Mouse (Mus musculus) lung, embryonic 16.5 days (tissue): ENCODE data around the gene Tctn1. TPM values are rescaled to one million over a fixed set of nuclear protein-coding genes. Genes with fewer than 3 reads are reported as not detected.
A peak's percentile ranks its signal among the peaks of the same experiment; 100 is the strongest.

Experiments used
- ATAC-seq: fragments of 200-750 bp; cut with Nextera tagmentation; 2 replicates; pipeline ENCODE4 v1.8.0; 2017; ENCODE audit warnings: low read depth, mild to moderate bottlenecking, moderate library complexity
- H3K27ac ChIP-seq: fragments of 300-500 bp; sonication (generic); 2 replicates; pipeline ENCODE4 v1.5.1; 2014; ENCODE audit warnings: mild to moderate bottlenecking, control low read depth, low read length
- H3K27me3 ChIP-seq: fragments of 300-500 bp; sonication (generic); 2 replicates; pipeline ENCODE4 v1.6.1; 2014; ENCODE audit warnings: low read depth, low read length, mixed read lengths; ENCODE audit not compliant: control insufficient read depth, insufficient read depth
- H3K36me3 ChIP-seq: fragments of 300-500 bp; sonication (generic); 2 replicates; pipeline ENCODE4 v1.6.1; 2014; ENCODE audit warnings: low read length; ENCODE audit not compliant: control insufficient read depth, insufficient read depth
- H3K4me1 ChIP-seq: fragments of 300-500 bp; sonication (generic); replicated peaks from 2 replicates; pipeline ENCODE4 v1.6.1; 2014; ENCODE audit warnings: low read length, mixed read lengths; ENCODE audit not compliant: control insufficient read depth, insufficient read depth
- H3K4me2 ChIP-seq: fragments of 300-500 bp; sonication (generic); 2 replicates; pipeline ENCODE4 v1.6.1; 2014; ENCODE audit warnings: low read depth, low read length, control low read depth
- H3K4me3 ChIP-seq: fragments of 300-500 bp; sonication (generic); 2 replicates; pipeline ENCODE4 v1.5.1; 2014; ENCODE audit warnings: mild to moderate bottlenecking, low read length, control low read depth
- H3K9ac ChIP-seq: fragments of 300-500 bp; sonication (generic); 2 replicates; pipeline ENCODE4 v1.6.1; 2014; ENCODE audit warnings: low read length, control low read depth
- H3K9me3 ChIP-seq: fragments of 300-500 bp; sonication (generic); 2 replicates; pipeline ENCODE4 v1.6.1; 2016; ENCODE audit warnings: low read length; ENCODE audit not compliant: control insufficient read depth
- WGBS: fragments of 180-500 bp; shearing (Covaris S2); extraction: QIAGEN DNeasy Blood & Tissue Kit; methylation state at CpG from one replicate; pipeline ENCODE4 v1.1.7; 2014; 5-methylcytosine and 5-hydroxymethylcytosine counted together
- polyA plus RNA-seq: library from polyadenylated mRNA; unstranded; fragments of >200 nt; fragmentation: Nextera tagmentation; extraction: Ambion mirVana; gene quantifications from 2 replicates; pipeline ENCODE4 v1.2.1, GENCODE M21; 2015

Tctn1 gene
- polyA plus RNA-seq, 1 experiment from 2014 or later: 6.5 TPM

GRCm38 (mm10) chr5:122302810-122303745 lies 38.8 kb upstream of the Tctn1 start:
- peak; percentile 36; the same call in 1 of the 2 replicates for ATAC-seq
- 61% methylated on average over 17 of the region's 17 CpGs for WGBS

GRCm38 (mm10) chr5:122300071-122300518 lies 35.8 kb upstream of the Tctn1 start:
- 88% methylated on average over 6 of the region's 6 CpGs for WGBS
- no peak overlapping the region for H3K4me2 ChIP-seq
- no peaks in the 10 kb centered on the region for H3K36me3 ChIP-seq
- peaks cover 23% of the 10 kb centered on the region for H3K4me1 ChIP-seq
- no peak overlapping the region for H3K9ac ChIP-seq
- no peaks in the 10 kb centered on the region for H3K27me3 ChIP-seq
- no peak for ATAC-seq
- no peak overlapping the region for H3K4me3 ChIP-seq
- no peaks in the 10 kb centered on the region for H3K9me3 ChIP-seq
- no peak overlapping the region for H3K27ac ChIP-seq

More at GRCm38 (mm10) chr5:122302810-122303745, 38.8 kb upstream of the Tctn1 start:
- Histone ChIP-seq H3K36me3 (no peaks in the 10 kb centered on the region), H3K4me2 (no peak overlapping the region), H3K4me3 (no peak overlapping the region), H3K27ac (no peak overlapping the region), H3K9me3 (no peaks in the 10 kb centered on the region), H3K4me1 (peaks cover 17% of the 10 kb centered on the region), H3K9ac (no peak overlapping the region), H3K27me3 (no peaks in the 10 kb centered on the region)

GRCm38 (mm10) chr5:122295113-122295935 lies 31.1 kb upstream of the Tctn1 start:
- WGBS: 55% methylated on average over 14 of the region's 14 CpGs
- H3K9ac ChIP-seq: no peak overlapping the region
- peaks cover 33% of the 10 kb centered on the region for H3K4me1 ChIP-seq
- H3K4me2 ChIP-seq: no peak overlapping the region
- no peak overlapping the region for H3K27ac ChIP-seq
- no peak overlapping the region for H3K4me3 ChIP-seq
- no peaks in the 10 kb centered on the region for H3K27me3 ChIP-seq
- H3K9me3 ChIP-seq: no peaks in the 10 kb centered on the region
- H3K36me3 ChIP-seq: no peaks in the 10 kb centered on the region
- peak; percentile 72 for ATAC-seq

- no peaks in the 10 kb centered on the region for H3K27me3 ChIP-seq
- peaks cover 33% of the 10 kb centered on the region for H3K4me1 ChIP-seq
- WGBS: 81% methylated on average over 3 of the region's 3 CpGs
- no peak overlapping the region for H3K27ac ChIP-seq
- no peak overlapping the region for H3K4me2 ChIP-seq
- H3K4me3 ChIP-seq: no peak overlapping the region
- H3K36me3 ChIP-seq: 0 out of 2 replicates have a peak, but pooled peaks cover under 1% of the 10 kb centered on the region
- no peak overlapping the region for H3K9ac ChIP-seq
- no peaks in the 10 kb centered on the region for H3K9me3 ChIP-seq
- no peak for ATAC-seq
These were observed 30.0 kb upstream of the Tctn1 start for GRCm38 (mm10) chr5:122294219-122294735.

- no peak overlapping the region for H3K4me2 ChIP-seq
- no peak overlapping the region for H3K4me3 ChIP-seq
- no peak overlapping the region for H3K27ac ChIP-seq
- no peaks in the 10 kb centered on the region for H3K27me3 ChIP-seq
- no peaks in the 10 kb centered on the region for H3K9me3 ChIP-seq
- 0 out of 2 replicates have a peak, but pooled peaks cover 3% of the 10 kb centered on the region for H3K36me3 ChIP-seq
- no peak for ATAC-seq
- H3K9ac ChIP-seq: no peak overlapping the region
- 72% methylated on average over 6 of the region's 6 CpGs for WGBS
- peaks cover 33% of the 10 kb centered on the region for H3K4me1 ChIP-seq
These were observed 28.9 kb upstream of the Tctn1 start for GRCm38 (mm10) chr5:122293131-122293530.

- Histone ChIP-seq H3K36me3 (0 out of 2 replicates have a peak, but pooled peaks cover 3% of the 10 kb centered on the region), H3K9me3 (no peaks in the 10 kb centered on the region), H3K27ac (peak overlapping the region; percentile 88), H3K4me2 (peak overlapping the region; percentile 16; the same call in 1 of the 2 replicates), H3K4me3 (no peak overlapping the region), H3K9ac (0 out of 2 replicates have a peak overlapping the region, but pooled peaks have one; percentile 15), H3K27me3 (no peaks in the 10 kb centered on the region), H3K4me1 (peaks cover 33% of the 10 kb centered on the region)
- WGBS: 46% methylated on average over 17 of the region's 17 CpGs
- peak; percentile 69 for ATAC-seq
These were observed 27.5 kb upstream of the Tctn1 start for GRCm38 (mm10) chr5:122291553-122292339.

- Histone ChIP-seq H3K27ac (peak overlapping the region; percentile 88), H3K9me3 (no peaks in the 10 kb centered on the region), H3K4me2 (peak overlapping the region; percentile 16; the same call in 1 of the 2 replicates), H3K36me3 (0 out of 2 replicates have a peak, but pooled peaks cover 3% of the 10 kb centered on the region), H3K9ac (no peak overlapping the region), H3K4me1 (peaks cover 35% of the 10 kb centered on the region), H3K4me3 (no peak overlapping the region), H3K27me3 (no peaks in the 10 kb centered on the region)
- WGBS: 58% methylated on average over 6 of the region's 6 CpGs
- no peak for ATAC-seq
These were observed 26.9 kb upstream of the Tctn1 start for GRCm38 (mm10) chr5:122291149-122291548.

GRCm38 (mm10) chr5:122288147-122288811 lies 24.0 kb upstream of the Tctn1 start:
- no peak for ATAC-seq
- Histone ChIP-seq H3K4me3 (no peak overlapping the region), H3K9ac (no peak overlapping the region), H3K27me3 (no peaks in the 10 kb centered on the region), H3K36me3 (0 out of 2 replicates have a peak, but pooled peaks cover 3% of the 10 kb centered on the region), H3K9me3 (no peaks in the 10 kb centered on the region), H3K4me2 (no peak overlapping the region), H3K4me1 (peaks cover 28% of the 10 kb centered on the region), H3K27ac (no peak overlapping the region)
- 84% methylated on average over 4 of the region's 4 CpGs for WGBS
